Mouse (Mus musculus) limb, embryonic 14.5 days (tissue): ENCODE data around the gene Maml2. TPM values are rescaled to one million over a fixed set of nuclear protein-coding genes. Genes with fewer than 3 reads are reported as not detected.

Experiments used
- ATAC-seq: fragments of 200-750 bp; cut with Nextera tagmentation; 2 replicates; pipeline ENCODE4 v1.8.0; 2017; ENCODE audit warnings: low read depth, moderate number of reproducible peaks, moderate TSS enrichment; ENCODE audit not compliant: low FRiP score
- DNase-seq: peaks from one replicate; pipeline ENCODE4 v3.0.0-alpha.2; 2015; ENCODE audit warnings: low spot score
- H3K27ac ChIP-seq: fragments of 300-500 bp; sonication (generic); replicated peaks from 2 replicates; pipeline ENCODE4 v1.5.1; 2014; ENCODE audit warnings: low read depth, mild to moderate bottlenecking, low read length, moderate library complexity, mixed read lengths
- H3K27me3 ChIP-seq: fragments of 300-500 bp; sonication (generic); 2 replicates; pipeline ENCODE4 v1.6.1; 2014; ENCODE audit warnings: low read length, mixed read lengths; ENCODE audit not compliant: control insufficient read depth, insufficient read depth
- H3K36me3 ChIP-seq: fragments of 300-500 bp; sonication (generic); 2 replicates; pipeline ENCODE4 v1.6.1; 2014; ENCODE audit warnings: mild to moderate bottlenecking, low read length, moderate library complexity, mixed read lengths; ENCODE audit not compliant: control insufficient read depth, insufficient read depth
- H3K4me1 ChIP-seq: fragments of 300-500 bp; sonication (generic); 2 replicates; pipeline ENCODE4 v1.6.1; 2014; ENCODE audit warnings: antibody characterized with exemption, low read length, mixed read lengths; ENCODE audit not compliant: control insufficient read depth, insufficient read depth
- H3K4me2 ChIP-seq: fragments of 300-500 bp; sonication (generic); replicated peaks from 2 replicates; pipeline ENCODE4 v1.6.1; 2014; ENCODE audit warnings: low read depth, mild to moderate bottlenecking, low read length, moderate library complexity; ENCODE audit not compliant: severe bottlenecking
- H3K4me3 ChIP-seq: fragments of 300-500 bp; sonication (generic); replicated peaks from 2 replicates; pipeline ENCODE4 v1.5.1; 2014; ENCODE audit warnings: low read length
- H3K9ac ChIP-seq: fragments of 300-500 bp; sonication (generic); 2 replicates; pipeline ENCODE4 v1.6.1; 2014; ENCODE audit warnings: mild to moderate bottlenecking, low read depth, low read length, moderate library complexity; ENCODE audit not compliant: severe bottlenecking
- H3K9me3 ChIP-seq: fragments of 300-500 bp; sonication (generic); 2 replicates; pipeline ENCODE4 v1.6.1; 2016; ENCODE audit warnings: low read length; ENCODE audit not compliant: control insufficient read depth
- POLR2A ChIP-seq: fragments of 200-500 bp; IDR thresholded peaks from 2 replicates; pipeline ENCODE4 v1.8.0; 2012; ENCODE audit warnings: inconsistent platforms, mild to moderate bottlenecking, moderate library complexity, borderline replicate concordance; ENCODE audit not compliant: insufficient read depth, insufficient read length; ENCODE audit errors: extremely low read depth
- WGBS: fragments of 180-500 bp; shearing (Covaris S2); extraction: QIAGEN DNeasy Blood & Tissue Kit; methylation state at CpG from one replicate; pipeline ENCODE4 v1.1.7; 2014; 5-methylcytosine and 5-hydroxymethylcytosine counted together
- polyA plus RNA-seq, 2 experiments: library from polyadenylated mRNA; depleted of rRNA in 1 of 2; stranded (reverse) in 1 of 2; unstranded in 1 of 2; fragments of >200 nt; fragmentation: Nextera tagmentation in 1 of 2; extraction: Ambion mirVana in 1 of 2; gene quantifications; 2 replicates each; pipeline versions ENCODE4 v1.2.1 to v1.2.3; 2012 to 2014

Maml2 gene
- polyA plus RNA-seq, 2 experiments: 9.9 to 10.7 TPM

- Histone ChIP-seq H3K27ac (no peak overlapping the region), H3K36me3 (no peaks in the 10 kb centered on the region), H3K9ac (peak overlapping the region; percentile 63), H3K4me3 (peak overlapping the region; percentile 51), H3K27me3 (no peaks in the 10 kb centered on the region), H3K4me1 (peaks cover 37% of the 10 kb centered on the region), H3K4me2 (peak overlapping the region; percentile 96), H3K9me3 (no peaks in the 10 kb centered on the region)
- TF ChIP-seq POLR2A: no peak
- WGBS: 27% methylated on average over 9 of the region's 9 CpGs
- ATAC-seq (no peak), DNase-seq (no peak)
Observed at GRCm38 (mm10) chr9:13298513-13298878, 739 bp downstream of the Maml2 start.

DNA sequence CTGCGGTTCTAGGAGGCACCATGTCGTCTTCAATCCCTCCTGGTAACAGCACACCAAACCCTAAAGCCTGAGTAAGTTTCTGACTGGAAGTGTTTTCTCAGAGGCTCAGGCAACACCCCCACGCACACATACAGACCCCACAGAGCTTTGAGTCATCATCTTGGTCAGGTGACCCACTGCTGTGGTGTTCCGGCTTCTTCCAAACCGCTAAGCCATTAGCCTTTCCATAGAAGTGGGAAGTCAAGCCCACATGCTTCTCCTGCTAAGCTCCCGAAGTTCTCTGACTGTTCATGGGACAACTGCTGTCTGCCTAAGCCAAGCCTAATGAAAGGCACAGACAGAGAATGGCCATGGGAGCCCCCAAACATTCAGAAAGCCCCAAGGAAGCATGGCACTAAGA is 1.4 kb downstream of the Maml2 start:
- no peaks in the 10 kb centered on the region for H3K36me3 ChIP-seq
- H3K27ac ChIP-seq: no peak overlapping the region
- no peaks in the 10 kb centered on the region for H3K9me3 ChIP-seq
- DNase-seq: no peak
- peak overlapping the region; percentile 51 for H3K4me3 ChIP-seq
- no peak for ATAC-seq
- TF ChIP-seq POLR2A: no peak
- H3K4me1 ChIP-seq: peaks cover 37% of the 10 kb centered on the region
- WGBS: 79% methylated on average over 6 of the region's 6 CpGs
- peak overlapping the region; percentile 7; the same call in 1 of the 2 replicates for H3K9ac ChIP-seq
- peak overlapping the region; percentile 96 for H3K4me2 ChIP-seq
- no peaks in the 10 kb centered on the region for H3K27me3 ChIP-seq

GRCm38 (mm10) chr9:13300041-13300441 is 2.3 kb downstream of the Maml2 start:
- no peak for TF ChIP-seq POLR2A
- H3K27ac ChIP-seq: no peak overlapping the region
- no peak overlapping the region for H3K9ac ChIP-seq
- no peak for DNase-seq
- H3K4me3 ChIP-seq: peak overlapping the region; percentile 51; the same call in 1 of the 2 replicates
- no peak for ATAC-seq
- no peaks in the 10 kb centered on the region for H3K27me3 ChIP-seq
- peaks cover 37% of the 10 kb centered on the region for H3K4me1 ChIP-seq
- WGBS: 40% methylated on average over 3 of the region's 3 CpGs
- H3K9me3 ChIP-seq: no peaks in the 10 kb centered on the region
- H3K36me3 ChIP-seq: no peaks in the 10 kb centered on the region
- peak overlapping the region; percentile 96 for H3K4me2 ChIP-seq

DNA sequence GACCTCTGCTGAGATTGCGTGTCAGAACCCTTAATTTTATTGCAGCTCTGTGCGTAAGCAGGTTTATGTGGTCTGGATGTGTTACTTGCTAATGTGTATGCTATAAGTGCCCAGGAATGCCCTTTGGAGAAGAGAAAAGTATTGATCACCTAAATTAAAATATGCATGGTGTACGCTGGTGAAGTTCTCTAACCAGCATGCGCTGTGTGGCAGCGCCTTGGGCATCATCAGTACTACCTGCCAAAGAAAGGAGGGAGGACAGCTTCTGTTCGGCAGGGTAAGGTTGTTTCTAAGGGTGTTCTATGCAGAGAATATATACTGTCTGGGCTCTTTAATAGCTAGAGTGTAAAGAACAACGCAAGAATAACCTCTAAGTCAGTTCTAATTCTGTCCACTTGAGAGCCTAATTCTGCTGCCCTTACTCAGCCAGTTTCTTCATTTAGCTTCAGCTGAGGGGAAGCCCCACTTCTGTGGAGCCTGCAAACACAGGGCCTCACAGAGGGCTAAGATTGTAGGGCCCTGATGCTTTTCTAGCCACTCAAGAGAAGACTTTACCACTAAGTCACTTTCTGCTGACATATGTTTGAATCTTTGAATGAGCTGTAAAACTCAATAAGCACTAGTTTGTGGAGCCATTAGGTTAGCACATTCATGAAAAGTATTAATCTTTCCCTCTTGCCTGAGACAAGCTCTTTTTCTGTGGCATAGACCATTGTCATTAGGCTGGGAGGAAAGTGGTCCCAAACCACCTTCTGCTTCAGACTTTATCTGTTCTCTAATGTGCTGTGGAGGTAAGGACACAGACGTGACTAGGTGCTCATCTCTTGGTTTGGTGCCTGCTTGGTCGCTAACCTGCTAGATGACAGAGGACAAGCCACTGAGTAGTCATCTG is 3.4 kb downstream of the Maml2 start:
- H3K36me3 ChIP-seq: no peaks in the 10 kb centered on the region
- WGBS: 63% methylated on average over 9 of the region's 9 CpGs
- TF ChIP-seq POLR2A: no peak
- no peaks in the 10 kb centered on the region for H3K9me3 ChIP-seq
- peaks cover 36% of the 10 kb centered on the region for H3K4me1 ChIP-seq
- DNase-seq (no peak), ATAC-seq (no peak)
- no peak overlapping the region for H3K27ac ChIP-seq
- no peaks in the 10 kb centered on the region for H3K27me3 ChIP-seq
- peak overlapping the region; percentile 96 for H3K4me2 ChIP-seq
- H3K4me3 ChIP-seq: peak overlapping the region; percentile 51; the same call in 1 of the 2 replicates
- no peak overlapping the region for H3K9ac ChIP-seq

- no peak overlapping the region for H3K27ac ChIP-seq
- WGBS: 50% methylated on average over 6 of the region's 6 CpGs
- TF ChIP-seq POLR2A: no peak
- no peak overlapping the region for H3K4me3 ChIP-seq
- no peak overlapping the region for H3K4me2 ChIP-seq
- no peaks in the 10 kb centered on the region for H3K27me3 ChIP-seq
- no peaks in the 10 kb centered on the region for H3K36me3 ChIP-seq
- ATAC-seq (no peak), DNase-seq (no peak)
- H3K4me1 ChIP-seq: peaks cover 34% of the 10 kb centered on the region
- no peaks in the 10 kb centered on the region for H3K9me3 ChIP-seq
- H3K9ac ChIP-seq: no peak overlapping the region
Observed at GRCm38 (mm10) chr9:13302183-13302825, 4.5 kb downstream of the Maml2 start.
